Mouse (Mus musculus): ENCODE results near the gene Golgb1. TPM values are rescaled to one million over a fixed set of nuclear protein-coding genes. Genes with fewer than 3 reads are reported as not detected.

Gene Golgb1
- polyA plus RNA-seq, 1 experiment from 2014 or later = 104 TPM

Other genes with a start within 250 kb of the Golgb1 start
- 1.2 and 1.4 TPM in 2 replicates for gene Cd86, start 209.1 kb upstream of the Golgb1 start, polyA plus RNA-seq (2014; fragmentation: Nextera tagmentation; extraction: Ambion mirVana)
- 2.7 and 4.6 TPM in 2 replicates for gene Ildr1, start 181.2 kb upstream of the Golgb1 start, polyA plus RNA-seq (2014; fragmentation: Nextera tagmentation; extraction: Ambion mirVana)
- 5.5 and 12.3 TPM in 2 replicates for gene Slc15a2, start 90.2 kb upstream of the Golgb1 start, polyA plus RNA-seq (2014; fragmentation: Nextera tagmentation; extraction: Ambion mirVana)
- gene Iqcb1, start 46.8 kb upstream of the Golgb1 start, polyA plus RNA-seq (2014; fragmentation: Nextera tagmentation; extraction: Ambion mirVana) = 40.0 and 45.5 TPM in 2 replicates
- gene Eaf2, start 137 bp upstream of the Golgb1 start, polyA plus RNA-seq (2014; fragmentation: Nextera tagmentation; extraction: Ambion mirVana) = 6.0 and 7.6 TPM in 2 replicates
- 2.2 and 2.3 TPM in 2 replicates for gene Hcls1, start 59.8 kb downstream of the Golgb1 start, polyA plus RNA-seq (2014; fragmentation: Nextera tagmentation; extraction: Ambion mirVana)
- 0.24 and 1.2 TPM in 2 replicates for gene Fbxo40, start 115.3 kb downstream of the Golgb1 start, polyA plus RNA-seq (2014; fragmentation: Nextera tagmentation; extraction: Ambion mirVana)
- gene Polq, start 136.6 kb downstream of the Golgb1 start, polyA plus RNA-seq (2014; fragmentation: Nextera tagmentation; extraction: Ambion mirVana) = 9.9 and 11.4 TPM in 2 replicates

All from kidney, embryonic 14.5 days (tissue).